Mouse (Mus musculus): ENCODE data around the gene Prpf8. TPM values are rescaled to one million over a fixed set of nuclear protein-coding genes. Genes with fewer than 3 reads are reported as not detected.

Prpf8 gene
- polyA plus RNA-seq, 1 experiment: 148 TPM

- 67% methylated on average over 7 of the region's 7 CpGs for WGBS
- no peak for TF ChIP-seq CTCF (IDR thresholded peaks at IDR 0.05; ENCODE audit: insufficient read depth, low read depth, low read length)
- no peak for TF ChIP-seq POLR2A (IDR thresholded peaks at IDR 0.05; ENCODE audit: insufficient read depth, low read depth, low read length)
- H3K27ac ChIP-seq (ENCODE audit: insufficient read depth, low read depth, low read length): no peak overlapping the region
- peaks cover 43% of the 10 kb centered on the region for H3K4me1 ChIP-seq (ENCODE audit: control insufficient read depth, insufficient read depth, low read length)
- no peak overlapping the region for H3K4me3 ChIP-seq (ENCODE audit: insufficient read depth, low read depth, low read length)
Observed at GRCm38 (mm10) chr11:75456440-75456871, 30.2 kb upstream of the Prpf8 start.

- TF ChIP-seq CTCF (IDR thresholded peaks at IDR 0.05; ENCODE audit: insufficient read depth, low read depth, low read length) (no peak), POLR2A (IDR thresholded peaks at IDR 0.05; ENCODE audit: insufficient read depth, low read depth, low read length) (no peak)
- no peak overlapping the region for H3K27ac ChIP-seq (ENCODE audit: insufficient read depth, low read depth, low read length)
- WGBS: 17% methylated on average over 3 of the region's 3 CpGs
- peaks cover 37% of the 10 kb centered on the region for H3K4me1 ChIP-seq (ENCODE audit: control insufficient read depth, insufficient read depth, low read length)
- no peak overlapping the region for H3K4me3 ChIP-seq (ENCODE audit: insufficient read depth, low read depth, low read length)
Observed at GRCm38 (mm10) chr11:75458169-75458568, 28.4 kb upstream of the Prpf8 start.

GRCm38 (mm10) chr11:75458628-75459041, 28.0 kb upstream of the Prpf8 start:
- Histone ChIP-seq H3K4me1 (ENCODE audit: control insufficient read depth, insufficient read depth, low read length) (peaks cover 36% of the 10 kb centered on the region), H3K4me3 (ENCODE audit: insufficient read depth, low read depth, low read length) (no peak overlapping the region), H3K27ac (ENCODE audit: insufficient read depth, low read depth, low read length) (no peak overlapping the region)
- 51% methylated on average over 8 of the region's 8 CpGs for WGBS
- TF ChIP-seq CTCF (IDR thresholded peaks at IDR 0.05; ENCODE audit: insufficient read depth, low read depth, low read length) (no peak), POLR2A (IDR thresholded peaks at IDR 0.05; ENCODE audit: insufficient read depth, low read depth, low read length) (no peak)

- WGBS: 39% methylated on average over 5 of the region's 5 CpGs
- Histone ChIP-seq H3K27ac (ENCODE audit: insufficient read depth, low read depth, low read length) (peak overlapping the region; percentile 66; the same call in 1 of the 2 replicates), H3K4me1 (ENCODE audit: control insufficient read depth, insufficient read depth, low read length) (peaks cover 33% of the 10 kb centered on the region), H3K4me3 (ENCODE audit: insufficient read depth, low read depth, low read length) (no peak overlapping the region)
- TF ChIP-seq POLR2A (IDR thresholded peaks at IDR 0.05; ENCODE audit: insufficient read depth, low read depth, low read length) (no peak), CTCF (IDR thresholded peaks at IDR 0.05; ENCODE audit: insufficient read depth, low read depth, low read length) (no peak)
Observed at GRCm38 (mm10) chr11:75459141-75459711, 27.4 kb upstream of the Prpf8 start.

- WGBS: 35% methylated on average over 5 of the region's 5 CpGs
- Histone ChIP-seq H3K4me1 (ENCODE audit: control insufficient read depth, insufficient read depth, low read length) (peaks cover 31% of the 10 kb centered on the region), H3K4me3 (ENCODE audit: insufficient read depth, low read depth, low read length) (no peak overlapping the region), H3K27ac (ENCODE audit: insufficient read depth, low read depth, low read length) (peak overlapping the region; percentile 66)
- TF ChIP-seq CTCF (IDR thresholded peaks at IDR 0.05; ENCODE audit: insufficient read depth, low read depth, low read length) (no peak), POLR2A (IDR thresholded peaks at IDR 0.05; ENCODE audit: insufficient read depth, low read depth, low read length) (no peak)
Observed at GRCm38 (mm10) chr11:75459751-75460102, 26.9 kb upstream of the Prpf8 start.

GRCm38 (mm10) chr11:75460103-75460843, 26.3 kb upstream of the Prpf8 start:
- Histone ChIP-seq H3K27ac (ENCODE audit: insufficient read depth, low read depth, low read length) (peak overlapping the region; percentile 89), H3K4me1 (ENCODE audit: control insufficient read depth, insufficient read depth, low read length) (peaks cover 30% of the 10 kb centered on the region), H3K4me3 (ENCODE audit: insufficient read depth, low read depth, low read length) (peak overlapping the region; percentile 48)
- WGBS: 5% methylated on average over 19 of the region's 19 CpGs
- TF ChIP-seq POLR2A (IDR thresholded peaks at IDR 0.05; ENCODE audit: insufficient read depth, low read depth, low read length) (no peak), CTCF (IDR thresholded peaks at IDR 0.05; ENCODE audit: insufficient read depth, low read depth, low read length) (no peak)

- TF ChIP-seq POLR2A (IDR thresholded peaks at IDR 0.05; ENCODE audit: insufficient read depth, low read depth, low read length): peak; percentile 93
- TF ChIP-seq CTCF (IDR thresholded peaks at IDR 0.05; ENCODE audit: insufficient read depth, low read depth, low read length): no peak
- Histone ChIP-seq H3K27ac (ENCODE audit: insufficient read depth, low read depth, low read length) (peak within 1 kb of the TSS; percentile 89), H3K4me1 (ENCODE audit: control insufficient read depth, insufficient read depth, low read length) (peaks cover 31% of the 10 kb centered on the region), H3K4me3 (ENCODE audit: insufficient read depth, low read depth, low read length) (peak within 1 kb of the TSS; percentile 80)
- under 1% methylated on average over 46 of the region's 46 CpGs for WGBS
Observed at GRCm38 (mm10) chr11:75460844-75461742, 25.5 kb upstream of the Prpf8 start, which contains the start of gene Tlcd2. Gene Tlcd2 (plus strand): TSS chr11:75461715.

- TF ChIP-seq POLR2A (IDR thresholded peaks at IDR 0.05; ENCODE audit: insufficient read depth, low read depth, low read length) (no peak), CTCF (IDR thresholded peaks at IDR 0.05; ENCODE audit: insufficient read depth, low read depth, low read length) (no peak)
- WGBS: under 1% methylated on average over 30 of the region's 30 CpGs
Observed at GRCm38 (mm10) chr11:75461743-75462252, 24.8 kb upstream of the Prpf8 start.

More at GRCm38 (mm10) chr11:75461743-75462252, 24.8 kb upstream of the Prpf8 start:
- peak overlapping the region; percentile 80 for H3K4me3 ChIP-seq (ENCODE audit: insufficient read depth, low read depth, low read length)
- H3K4me1 ChIP-seq (ENCODE audit: control insufficient read depth, insufficient read depth, low read length): peaks cover 28% of the 10 kb centered on the region
- peak overlapping the region; percentile 73 for H3K27ac ChIP-seq (ENCODE audit: insufficient read depth, low read depth, low read length)

All from olfactory bulb, adult 2 months (tissue).